Mouse (Mus musculus) MEL (cell line): ENCODE data around the gene Arid1b. TPM values are rescaled to one million over a fixed set of nuclear protein-coding genes. Genes with fewer than 3 reads are reported as not detected.

Experiments
- DNase-seq: peaks from one replicate; pipeline ENCODE4 v3.0.0; 2011; ENCODE audit warnings: low read depth, low spot score
- H3K27ac ChIP-seq: 2 replicates; pipeline ENCODE4 v1.5.1; 2012; ENCODE audit warnings: low read depth, mild to moderate bottlenecking, control low read depth, low read length, moderate library complexity; ENCODE audit not compliant: control insufficient read depth
- H3K27me3 ChIP-seq, 2 experiments: fragments of 150-350 bp in 1 of 2; sonication (generic) in 1 of 2; 2 replicates each; pipeline ENCODE4 v1.6.1; 2012; ENCODE audit warnings: low read length in 2 of 2, mild to moderate bottlenecking in 2 of 2, improper control_type of control experiment in 1 of 2, moderate library complexity in 1 of 2; ENCODE audit not compliant: insufficient read depth in 2 of 2, control insufficient read depth in 1 of 2
- H3K36me3 ChIP-seq, 2 experiments: 2 replicates each; pipeline ENCODE4 v1.6.1; 2012 to 2014; ENCODE audit warnings: low read length in 2 of 2, improper control_type of control experiment in 1 of 2, inconsistent platforms in 1 of 2, mild to moderate bottlenecking in 1 of 2; ENCODE audit not compliant: insufficient read depth in 2 of 2, control insufficient read depth in 1 of 2
- H3K4me1 ChIP-seq, 2 experiments: fragments of 150-350 bp in 1 of 2; sonication (generic) in 1 of 2; 2 replicates each; pipeline ENCODE4 v1.6.1; 2012; ENCODE audit warnings: low read length in 2 of 2, improper control_type of control experiment in 1 of 2, mild to moderate bottlenecking in 1 of 2; ENCODE audit not compliant: insufficient read depth in 2 of 2, control insufficient read depth in 1 of 2
- H3K4me3 ChIP-seq, 2 experiments: fragments of 150-350 bp in 1 of 2; sonication (generic) in 1 of 2; 2 replicates each; pipeline ENCODE4 v1.5.1; 2012; ENCODE audit warnings: low read depth in 2 of 2, low read length in 2 of 2, mild to moderate bottlenecking in 2 of 2, moderate library complexity in 2 of 2, control low read depth in 1 of 2, improper control_type of control experiment in 1 of 2; ENCODE audit not compliant: control insufficient read depth in 1 of 2, insufficient read depth in 1 of 2
- H3K79me2 ChIP-seq: 2 replicates; pipeline ENCODE4 v1.6.1; 2012; ENCODE audit warnings: mild to moderate bottlenecking, low read length, moderate library complexity; ENCODE audit not compliant: control insufficient read depth, poor library complexity, insufficient read depth
- H3K9ac ChIP-seq: 2 replicates; pipeline ENCODE4 v1.6.1; 2012; ENCODE audit warnings: low read depth, mild to moderate bottlenecking, control low read depth, low read length, moderate library complexity; ENCODE audit not compliant: control insufficient read depth, poor library complexity, severe bottlenecking
- H3K9me3 ChIP-seq: fragments of 150-350 bp; sonication (generic); replicated peaks from 2 replicates; pipeline ENCODE4 v1.6.1; 2012; ENCODE audit warnings: mild to moderate bottlenecking, low read length, improper control_type of control experiment, moderate library complexity; ENCODE audit not compliant: insufficient read depth
- BHLHE40 ChIP-seq: IDR thresholded peaks from 2 replicates; pipeline ENCODE4 v1.6.1; 2012; ENCODE audit warnings: low read depth, mild to moderate bottlenecking, inconsistent platforms, low read length, improper control_type of control experiment, borderline replicate concordance
- ETS1 ChIP-seq: IDR thresholded peaks from 2 replicates; pipeline ENCODE4 v1.6.1; 2012; ENCODE audit warnings: low read depth, mild to moderate bottlenecking, inconsistent platforms, low read length, improper control_type of control experiment, moderate library complexity
- GABPA ChIP-seq: IDR thresholded peaks from 2 replicates; pipeline ENCODE4 v1.6.1; 2012; ENCODE audit warnings: low read depth, mild to moderate bottlenecking, inconsistent platforms, low read length, improper control_type of control experiment, moderate library complexity
- GATA1 ChIP-seq: IDR thresholded peaks from 2 replicates; pipeline ENCODE4 v1.6.1; 2011; ENCODE audit warnings: low read depth, low read length, improper control_type of control experiment
- HCFC1 ChIP-seq: IDR thresholded peaks from 2 replicates; pipeline ENCODE4 v1.6.1; 2012; ENCODE audit warnings: low read depth, mild to moderate bottlenecking, inconsistent platforms, low read length, improper control_type of control experiment, moderate library complexity
- KAT2A ChIP-seq: conservative IDR thresholded peaks from 2 replicates; pipeline ENCODE4 v1.6.1; 2012; ENCODE audit warnings: low read depth, low read length, improper control_type of control experiment, inconsistent platforms
- MAFK ChIP-seq: IDR thresholded peaks from 2 replicates; pipeline ENCODE4 v1.6.1; 2011; ENCODE audit warnings: low read depth, mild to moderate bottlenecking, low read length, improper control_type of control experiment, borderline replicate concordance
- MXI1 ChIP-seq: IDR thresholded peaks from 2 replicates; pipeline ENCODE4 v1.6.1; 2011; ENCODE audit warnings: mild to moderate bottlenecking, low read depth, low read length, improper control_type of control experiment
- MYC ChIP-seq: IDR thresholded peaks from 2 replicates; pipeline ENCODE4 v1.6.1; 2011; ENCODE audit warnings: low read depth, mild to moderate bottlenecking, low read length, improper control_type of control experiment, moderate library complexity
- NELFE ChIP-seq: IDR thresholded peaks from 2 replicates; pipeline ENCODE4 v1.6.1; 2011; ENCODE audit warnings: low read depth, low read length, improper control_type of control experiment
- NRF1 ChIP-seq: IDR thresholded peaks from 2 replicates; pipeline ENCODE4 v1.6.1; 2014; ENCODE audit warnings: low read depth, mild to moderate bottlenecking, inconsistent platforms, low read length, improper control_type of control experiment, moderate library complexity; ENCODE audit not compliant: poor library complexity, insufficient read depth, severe bottlenecking
- RCOR1 ChIP-seq: IDR thresholded peaks from 2 replicates; pipeline ENCODE4 v1.6.1; 2012; ENCODE audit warnings: low read depth, mild to moderate bottlenecking, inconsistent platforms, low read length, improper control_type of control experiment
- SMC3 ChIP-seq: IDR thresholded peaks from 2 replicates; pipeline ENCODE4 v1.6.1; 2011; ENCODE audit warnings: low read depth, low read length, improper control_type of control experiment
- TBP ChIP-seq: IDR thresholded peaks from 2 replicates; pipeline ENCODE4 v1.8.0; 2011; ENCODE audit warnings: low read depth, low read length, improper control_type of control experiment
- UBTF ChIP-seq: IDR thresholded peaks from 2 replicates; pipeline ENCODE4 v1.6.1; 2012; ENCODE audit warnings: low read depth, mild to moderate bottlenecking, inconsistent platforms, low read length, improper control_type of control experiment, moderate library complexity, borderline replicate concordance; ENCODE audit not compliant: insufficient read depth
- USF1 ChIP-seq: IDR thresholded peaks from 2 replicates; pipeline ENCODE4 v1.6.1; 2014; ENCODE audit warnings: low read depth, mild to moderate bottlenecking, inconsistent platforms, low read length, improper control_type of control experiment, moderate library complexity
- ZNF384 ChIP-seq: IDR thresholded peaks from 2 replicates; pipeline ENCODE4 v1.6.1; 2012; ENCODE audit warnings: low read depth, mild to moderate bottlenecking, inconsistent platforms, low read length, improper control_type of control experiment
- polyA plus RNA-seq, 2 experiments: library from polyadenylated mRNA; stranded (reverse) in 1 of 2; unstranded in 1 of 2; fragments of >175 nt in 1 of 2; fragments of >200 nt in 1 of 2; gene quantifications; 2 replicates each; pipeline versions ENCODE4 v1.2.1 to v1.2.4; 2012; ENCODE audit warnings: low replicate concordance in 2 of 2, low read depth in 1 of 2; ENCODE audit not compliant: insufficient read length in 2 of 2, insufficient read depth in 1 of 2, missing spikeins in 1 of 2
- total RNA-seq: library from RNA; depleted of rRNA; stranded (reverse); fragments of 300-350 nt; gene quantifications from 2 replicates; pipeline ENCODE4 v1.2.3, GENCODE M21; 2012

Gene Arid1b
- total and polyA plus RNA-seq, 3 experiments, result 13.4 to 17.4 TPM; not detected in 1

DNA sequence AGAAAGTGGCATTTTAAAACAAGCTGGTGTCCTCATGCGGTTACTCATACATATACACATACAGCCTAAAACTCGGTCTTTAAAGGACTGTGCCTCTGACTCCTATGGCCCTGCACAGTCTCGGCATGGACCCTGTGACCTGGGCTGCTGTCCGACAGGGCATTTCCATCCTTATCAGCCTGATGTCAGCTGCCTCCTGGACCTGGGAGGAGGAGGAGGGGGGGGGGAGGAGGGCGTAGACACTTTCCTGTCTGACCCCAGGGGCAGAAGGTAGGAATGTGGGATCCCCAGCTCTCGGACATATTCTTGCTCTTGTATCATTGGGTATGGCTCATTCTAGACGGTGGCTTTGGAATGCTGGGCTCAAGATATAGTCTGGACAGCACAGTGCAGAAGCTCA lies 16.6 kb downstream of the Arid1b start:
- Histone ChIP-seq H3K9ac (no peak overlapping the region), H3K79me2 (peaks cover 63% of the 10 kb centered on the region), H3K9me3 (no peaks in the 10 kb centered on the region), H3K4me3 (no peak overlapping the region), H3K4me1 (no peaks in the 10 kb centered on the region), H3K27me3 (no peaks in the 10 kb centered on the region), H3K27ac (no peak overlapping the region), H3K36me3 (no peaks in the 10 kb centered on the region; a peak in 1 of 4 replicates)
- no peak for DNase-seq
- TF ChIP-seq USF1, result no peak
- no peak for TF ChIP-seq BHLHE40
- TF ChIP-seq NRF1, result no peak
- no peak for TF ChIP-seq RCOR1
- no peak for TF ChIP-seq MAFK
- no peak for TF ChIP-seq NELFE
- no peak for TF ChIP-seq GATA1

DNA sequence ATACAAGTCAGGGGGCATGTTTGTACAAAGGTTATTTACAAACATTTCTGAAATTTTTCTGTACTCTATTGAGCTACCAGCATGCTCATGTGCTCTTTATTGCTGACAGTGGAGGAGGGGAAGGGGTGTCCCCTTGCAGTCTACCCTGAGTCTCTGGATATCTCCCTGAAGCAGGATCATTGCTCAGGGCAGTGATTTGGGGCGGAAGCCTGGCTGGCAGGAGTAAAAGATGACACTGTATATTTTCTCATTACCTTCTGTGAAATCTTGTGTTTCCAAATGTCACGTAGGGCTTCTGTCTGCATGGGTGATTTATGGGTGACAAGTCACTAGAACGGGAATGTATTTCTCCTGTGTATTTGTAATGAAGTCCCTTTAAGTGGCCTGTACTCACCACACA lies 18.0 kb downstream of the Arid1b start:
- Histone ChIP-seq H3K9ac (no peak overlapping the region), H3K4me3 (no peak overlapping the region), H3K27me3 (no peaks in the 10 kb centered on the region), H3K36me3 (no peaks in the 10 kb centered on the region; a peak in 1 of 4 replicates), H3K4me1 (no peaks in the 10 kb centered on the region), H3K9me3 (no peaks in the 10 kb centered on the region), H3K27ac (no peak overlapping the region), H3K79me2 (peaks cover 54% of the 10 kb centered on the region)
- no peak for DNase-seq
- TF ChIP-seq MXI1 (no peak), MYC (no peak)

DNA sequence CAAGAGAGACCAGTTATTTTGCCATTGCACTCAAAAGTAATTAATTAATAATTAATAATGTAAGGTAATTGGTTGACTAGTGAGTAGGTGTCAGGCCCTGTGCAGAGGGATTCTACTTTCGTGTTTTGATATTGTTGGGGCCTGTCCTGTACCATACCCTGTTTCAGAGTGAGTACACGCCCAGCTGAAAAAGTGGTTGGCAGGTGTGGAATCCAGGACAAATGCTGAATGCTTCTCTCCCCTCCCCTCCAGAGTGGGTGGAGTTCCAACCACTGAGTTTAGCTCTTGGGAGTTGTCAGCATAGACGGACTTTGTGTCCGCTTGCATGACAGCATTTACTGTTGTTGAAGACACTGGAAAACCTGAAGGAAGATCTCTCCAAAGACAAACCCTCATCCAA lies 18.4 kb downstream of the Arid1b start:
- Histone ChIP-seq H3K9me3 (no peaks in the 10 kb centered on the region), H3K9ac (no peak overlapping the region), H3K79me2 (peaks cover 50% of the 10 kb centered on the region), H3K4me1 (no peaks in the 10 kb centered on the region), H3K27ac (no peak overlapping the region), H3K36me3 (no peaks in the 10 kb centered on the region; a peak in 1 of 4 replicates), H3K27me3 (no peaks in the 10 kb centered on the region), H3K4me3 (no peak overlapping the region)
- DNase-seq, result no peak
- no peak for TF ChIP-seq ZNF384
- no peak for TF ChIP-seq RCOR1
- TF ChIP-seq GABPA, result no peak
- no peak for TF ChIP-seq KAT2A
- TF ChIP-seq TBP, result no peak
- TF ChIP-seq NELFE, result no peak
- no peak for TF ChIP-seq UBTF
- no peak for TF ChIP-seq HCFC1
- TF ChIP-seq MAFK, result no peak
- TF ChIP-seq SMC3, result no peak
- TF ChIP-seq ETS1, result no peak
